Mouse (Mus musculus) monocyte, adult 2 months (primary cell): ENCODE measurements around the gene Gm27021.

ENCODE experiments used
- DNase-seq, 2 experiments: peaks; one replicate each; pipeline ENCODE4 v3.0.0; 2022; ENCODE audit warnings: low spot score in 2 of 2, low read depth in 1 of 2

Gene Gm27021

DNA sequence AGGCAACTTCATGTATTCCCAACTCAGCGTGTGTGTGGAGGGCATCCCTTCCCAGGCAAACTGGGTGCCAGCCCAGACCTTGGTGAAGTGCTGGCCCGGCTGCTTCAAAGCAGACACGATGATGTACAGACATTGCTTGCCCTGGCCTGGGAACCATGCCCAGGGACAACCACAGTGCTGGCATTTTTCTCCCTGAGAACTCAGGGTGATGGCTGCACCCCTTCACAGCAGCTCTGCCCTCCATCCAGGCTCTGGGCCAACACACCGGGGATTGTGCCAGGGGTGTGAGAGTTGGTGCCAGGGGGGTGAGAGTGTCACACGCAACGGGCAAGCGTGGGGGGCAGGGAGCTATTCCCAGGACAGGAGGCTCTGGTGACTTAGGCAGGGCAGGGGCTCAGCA, 23.2 kb downstream of the Gm27021 start:
- no peak for DNase-seq

- no peak for DNase-seq
Measured at GRCm38 (mm10) chr8:120642031-120642662, 25.7 kb downstream of the Gm27021 start.

DNA sequence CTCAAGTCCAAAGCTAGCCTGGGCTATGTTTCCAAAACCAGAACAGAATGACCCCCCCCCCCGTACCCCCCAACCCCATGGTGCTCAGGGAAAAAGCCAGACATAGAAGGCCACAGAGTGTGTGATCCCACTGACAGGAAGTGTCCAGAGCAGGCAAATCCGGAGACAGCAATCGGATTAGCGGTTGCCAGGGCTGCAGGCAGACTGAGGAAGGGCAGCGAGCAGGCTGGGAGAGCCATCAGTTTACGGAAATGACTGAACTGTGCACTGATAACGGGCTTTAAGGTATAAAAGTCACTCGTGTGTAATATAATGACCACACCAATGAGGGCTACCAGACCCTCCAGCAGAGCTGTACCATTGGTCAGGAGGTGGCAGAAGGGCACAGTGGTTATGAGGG, 26.6 kb downstream of the Gm27021 start:
- DNase-seq, result no peak

DNA sequence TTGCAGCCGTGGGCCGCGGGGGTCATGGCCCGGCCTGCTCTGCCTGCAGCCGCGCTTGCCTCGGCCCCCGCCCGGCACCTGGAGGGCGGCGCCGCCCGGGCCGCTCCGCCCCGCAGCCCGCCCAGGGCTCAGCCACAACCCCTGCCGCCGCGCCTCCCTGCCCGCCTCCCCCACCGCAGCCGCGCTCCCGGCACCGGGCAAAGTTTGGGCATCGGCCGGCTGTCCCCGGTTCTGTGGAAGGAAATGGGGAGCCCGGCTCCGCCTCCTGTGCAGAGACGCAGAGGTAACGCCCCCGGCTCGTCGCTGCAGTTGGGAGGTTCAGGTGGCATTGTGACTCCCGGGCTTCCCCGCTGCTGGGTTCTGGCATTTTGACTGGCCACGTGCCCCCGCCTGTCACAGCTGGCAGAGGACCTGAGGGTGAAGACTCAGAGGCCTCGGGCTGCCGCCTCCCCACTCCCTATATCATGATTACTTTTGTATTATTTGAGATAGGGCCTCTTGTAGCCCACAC, 33.5 kb downstream of the Gm27021 start:
- DNase-seq, result peak in 1 of 2 experiments; percentile 12

- DNase-seq, result no peak
Measured at GRCm38 (mm10) chr8:120633665-120634271, 34.1 kb downstream of the Gm27021 start.

DNA sequence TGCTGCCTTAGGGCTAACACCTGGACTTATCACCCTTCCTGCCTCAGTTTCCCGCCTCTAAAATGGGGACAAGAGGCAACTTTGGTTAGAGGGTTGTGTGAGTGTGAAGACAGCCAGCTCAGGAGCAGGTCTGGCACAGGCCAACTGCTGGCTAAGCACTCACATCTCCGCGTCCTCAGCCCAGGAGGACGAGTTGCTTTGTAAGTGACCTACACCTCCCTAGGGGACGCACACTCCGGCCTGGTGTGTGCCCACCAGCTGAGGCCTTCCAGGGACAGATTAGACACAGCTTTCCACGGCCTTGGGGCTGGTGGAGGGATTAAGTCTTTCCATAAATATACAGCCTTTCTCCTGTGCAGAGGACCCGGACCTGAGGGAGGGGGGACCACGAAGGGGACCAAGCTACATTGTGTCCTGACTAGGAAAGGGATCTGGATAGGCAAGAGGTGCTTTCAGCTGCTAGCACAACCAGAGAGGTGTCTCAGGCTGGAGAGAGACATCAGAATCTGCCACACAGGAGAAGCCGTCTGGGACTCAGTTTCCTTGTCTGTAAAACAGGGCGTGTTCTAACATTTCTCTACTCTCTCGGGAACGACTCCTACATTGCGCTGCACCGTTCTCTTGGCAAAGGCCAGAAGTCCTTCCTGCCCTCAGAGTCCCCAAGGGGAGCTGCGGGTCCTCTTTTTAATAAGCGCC, 34.8 kb downstream of the Gm27021 start:
- DNase-seq, result no peak

DNA sequence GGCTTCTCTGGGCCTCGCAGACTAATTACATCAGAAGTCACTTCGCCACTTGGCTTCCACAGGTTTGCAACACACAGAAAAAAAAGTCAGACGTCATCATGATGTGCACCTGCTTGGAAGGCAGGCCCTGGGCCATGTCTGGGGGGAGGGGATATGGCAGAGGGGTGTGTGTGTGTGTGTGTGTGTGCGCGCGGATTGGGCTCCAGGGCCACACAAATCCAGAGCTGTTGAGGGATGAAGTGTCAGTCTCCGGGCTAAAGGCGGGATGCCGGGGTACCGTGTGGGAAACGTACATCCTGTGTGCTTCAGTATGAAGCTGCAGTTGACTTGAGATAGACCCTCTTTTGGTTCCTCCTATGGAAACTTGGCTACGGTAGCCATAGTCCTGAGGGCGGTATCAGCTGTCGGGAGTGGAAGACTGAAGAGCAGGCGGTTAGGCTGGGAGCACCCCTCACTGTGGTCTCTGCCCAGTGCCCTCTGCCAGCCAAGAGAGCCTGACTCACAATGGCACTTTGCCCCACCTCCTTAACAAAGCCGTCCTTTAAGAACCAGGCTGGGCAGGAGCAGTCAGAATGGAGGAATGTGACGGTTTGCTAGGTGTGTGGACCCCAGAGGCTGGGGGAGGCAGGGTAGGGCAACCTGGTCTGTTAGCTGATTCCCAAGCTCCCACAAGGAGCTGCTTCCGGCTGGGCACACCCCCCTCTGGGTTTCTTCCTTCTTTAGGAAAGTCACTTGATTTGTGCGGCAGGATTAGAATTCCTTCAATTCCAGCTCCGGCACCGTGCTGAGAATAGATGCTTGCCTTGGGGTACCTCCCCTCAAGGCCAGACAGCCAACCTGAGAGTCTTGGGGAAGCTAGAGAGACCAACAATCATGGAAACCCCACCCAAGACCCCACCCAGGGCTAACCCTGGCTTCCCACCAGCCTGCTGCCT, 36.2 kb downstream of the Gm27021 start:
- DNase-seq, result no peak

DNA sequence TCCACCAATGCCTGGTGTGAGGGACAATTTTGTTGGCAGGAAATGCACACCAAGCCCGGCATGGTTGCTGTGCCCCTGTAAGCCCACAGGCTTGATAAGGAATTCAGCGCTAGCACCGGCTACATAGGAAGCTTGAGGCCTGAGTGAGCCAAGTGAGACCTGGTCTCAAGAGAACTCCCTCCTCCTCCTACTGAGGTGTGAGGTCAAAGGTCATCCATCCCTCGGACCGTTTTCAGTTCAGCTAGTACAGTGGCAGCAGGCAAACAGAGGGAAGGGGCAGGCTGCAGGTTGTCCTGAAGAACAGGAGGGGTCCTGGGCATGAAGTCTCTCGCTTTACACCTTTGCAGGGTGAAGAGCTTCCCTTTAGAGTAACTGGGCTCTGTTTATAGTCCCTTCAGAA, 37.0 kb downstream of the Gm27021 start:
- DNase-seq, result no peak

GRCm38 (mm10) chr8:120630031-120630430, 37.8 kb downstream of the Gm27021 start:
- no peak for DNase-seq

GRCm38 (mm10) chr8:120627298-120627697, 40.6 kb downstream of the Gm27021 start:
- DNase-seq, result no peak

GRCm38 (mm10) chr8:120626461-120626860, 41.4 kb downstream of the Gm27021 start:
- no peak for DNase-seq

GRCm38 (mm10) chr8:120623608-120624007, 44.3 kb downstream of the Gm27021 start:
- DNase-seq, result no peak

GRCm38 (mm10) chr8:120622161-120622560, 45.7 kb downstream of the Gm27021 start:
- DNase-seq, result no peak

DNA sequence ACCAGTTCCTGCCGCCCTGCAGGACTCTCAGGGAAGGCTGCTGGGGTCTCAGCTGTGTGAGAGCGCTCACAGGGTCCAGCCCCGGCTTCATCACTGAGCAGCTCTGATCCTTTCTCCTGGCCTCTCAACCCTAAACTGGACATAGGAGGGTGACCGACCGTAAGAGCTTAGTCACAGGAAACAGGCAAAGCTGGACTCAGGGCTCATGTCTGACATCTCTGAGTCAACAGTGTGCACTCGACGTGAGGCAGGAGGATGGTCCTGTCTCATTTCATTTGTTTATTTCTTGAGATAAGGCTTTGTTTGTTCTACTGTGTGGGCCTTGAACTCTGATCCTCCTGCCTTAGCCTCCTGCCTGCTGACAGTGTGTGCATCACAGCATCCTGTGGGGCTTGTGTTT, 47.4 kb downstream of the Gm27021 start:
- no peak for DNase-seq

GRCm38 (mm10) chr8:120619235-120620180, 48.4 kb downstream of the Gm27021 start:
- DNase-seq, result no peak

- DNase-seq, result peak in 1 of 2 experiments; percentile 61
Measured at GRCm38 (mm10) chr8:120618110-120618509, 49.8 kb downstream of the Gm27021 start.

DNA sequence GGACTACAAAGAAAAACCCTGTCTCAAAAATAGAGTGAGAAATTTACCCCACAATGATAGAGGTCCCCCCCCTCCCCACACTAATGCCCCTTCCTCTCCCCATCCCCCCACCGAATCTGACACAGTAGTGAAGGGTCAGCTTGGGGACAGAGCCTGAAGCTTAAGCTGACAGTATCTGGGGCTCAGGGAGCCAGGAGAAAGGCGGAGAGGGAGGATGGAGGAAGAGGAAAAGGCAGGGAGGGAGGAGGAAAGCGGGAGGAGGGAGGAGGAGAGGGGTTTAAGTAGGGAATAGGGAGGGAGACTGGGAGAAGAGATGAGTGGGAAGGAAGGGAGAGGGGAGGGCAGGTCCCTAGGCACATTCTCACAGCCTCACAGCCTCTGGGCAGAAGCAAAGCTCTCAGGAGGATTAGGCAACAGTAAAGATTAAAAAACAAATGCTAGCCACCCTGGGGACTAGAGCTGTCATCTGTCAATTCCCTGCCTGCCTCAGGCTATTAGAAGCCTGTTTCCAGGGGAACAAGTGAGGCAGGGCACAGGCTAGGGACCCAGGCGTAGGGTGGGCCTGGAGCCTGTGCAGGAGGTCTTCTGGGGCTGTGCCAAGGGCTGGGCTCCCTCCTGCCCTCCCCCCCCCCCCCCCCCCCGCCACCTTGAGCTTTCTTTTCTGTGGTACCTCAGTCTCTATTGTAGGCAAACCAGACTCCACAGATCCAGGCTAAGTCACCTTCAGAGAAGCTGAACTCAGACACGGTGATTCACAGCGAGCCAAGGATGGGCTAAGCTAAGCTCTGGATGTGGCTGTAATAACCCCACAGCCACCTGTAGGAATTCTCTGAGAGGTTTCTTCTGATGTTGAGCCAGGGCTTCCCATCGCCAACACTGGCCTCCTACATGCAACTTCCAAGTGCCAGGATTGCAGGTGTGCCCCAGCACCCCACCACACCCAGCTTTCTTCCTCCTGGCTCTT, 50.9 kb downstream of the Gm27021 start:
- DNase-seq, result no peak

DNA sequence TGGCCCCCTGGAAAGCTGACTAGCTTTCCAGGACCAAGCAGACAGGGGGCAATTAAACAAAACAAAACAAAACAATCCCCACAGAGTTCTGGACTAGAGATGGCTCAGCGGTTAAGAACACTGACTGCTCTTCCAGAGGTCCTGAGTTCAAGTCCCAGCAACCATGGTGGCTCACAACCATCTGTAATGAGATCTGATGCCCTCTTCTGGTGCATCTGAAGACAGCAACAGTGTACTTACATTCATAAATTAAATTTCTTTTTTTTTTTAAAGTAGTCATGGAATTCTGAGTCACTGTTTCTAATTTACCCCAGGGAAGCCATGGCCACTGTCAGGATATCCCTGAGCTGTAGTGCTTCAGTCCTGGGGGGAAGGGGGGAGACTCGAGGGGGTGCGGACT, 53.4 kb downstream of the Gm27021 start:
- no peak for DNase-seq

DNA sequence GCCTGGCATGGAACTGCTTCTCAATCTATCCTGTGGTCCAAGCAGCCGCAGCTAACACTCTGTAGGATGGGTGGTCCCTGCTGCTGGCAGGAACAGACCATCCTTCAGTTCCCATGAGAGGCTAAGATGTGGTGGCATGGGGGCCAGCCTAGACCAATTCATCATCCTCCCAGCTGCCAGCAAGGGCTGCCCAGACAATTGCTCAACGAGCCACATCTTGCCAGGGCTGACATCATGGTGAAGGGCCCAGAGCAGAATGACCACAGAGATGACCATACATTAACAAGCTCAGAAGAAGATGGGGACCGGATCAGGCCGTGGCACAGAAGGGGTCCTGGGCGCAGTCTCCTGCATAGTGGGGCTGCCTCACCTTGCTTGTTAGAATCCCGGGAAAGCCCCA, 57.1 kb downstream of the Gm27021 start:
- no peak for DNase-seq
